Mouse (Mus musculus): ENCODE measurements around the gene 1700030J22Rik. TPM values are rescaled to one million over a fixed set of nuclear protein-coding genes. Genes with fewer than 3 reads are reported as not detected.

The 1700030J22Rik gene
- polyA plus RNA-seq, 1 experiment from 2014 or later = 0.66 TPM

GRCm38 (mm10) chr8:116947589-116947988 lies 31.2 kb downstream of the 1700030J22Rik start:
- no peak for ATAC-seq (ENCODE audit: insufficient number of reproducible peaks, insufficient read depth, low FRiP score, low read depth)
- Histone ChIP-seq H3K4me2 (ENCODE audit: low read length) (peak overlapping the region; percentile 23), H3K9ac (ENCODE audit: low read length) (no peak overlapping the region; the same call in 1 of the 2 replicates), H3K27me3 (ENCODE audit: control insufficient read depth, insufficient read depth, low read length) (no peaks in the 10 kb centered on the region), H3K27ac (replicated peaks in 1 of 2; ENCODE audit: control insufficient read depth in 1 of 2, insufficient read depth in 1 of 2, low read depth in 2 of 2, low read length in 2 of 2) (peak overlapping the region; percentile 28 to 90), H3K4me1 (ENCODE audit: control insufficient read depth in 2 of 2, insufficient read depth in 2 of 2, low read length in 2 of 2) (peaks cover 29 to 59% of the 10 kb centered on the region in 2 experiments), H3K9me3 (ENCODE audit: control insufficient read depth, low read length) (no peaks in the 10 kb centered on the region), H3K4me3 (ENCODE audit: control insufficient read depth in 1 of 2, insufficient read depth in 1 of 2, low read depth in 1 of 2, low read length in 2 of 2) (no peak overlapping the region), H3K36me3 (ENCODE audit: control insufficient read depth, insufficient read depth, low read length) (no peaks in the 10 kb centered on the region)
- 42% methylated on average over 7 of the region's 7 CpGs for whole genome bisulfite sequencing

- peak overlapping the region; percentile 22 to 30; a peak in 3 of 4 replicates for H3K4me3 ChIP-seq (ENCODE audit: control insufficient read depth in 1 of 2, insufficient read depth in 1 of 2, low read depth in 1 of 2, low read length in 2 of 2)
- H3K36me3 ChIP-seq (ENCODE audit: control insufficient read depth, insufficient read depth, low read length) = no peaks in the 10 kb centered on the region
- peak overlapping the region; percentile 82 to 90 for H3K27ac ChIP-seq (replicated peaks in 1 of 2; ENCODE audit: control insufficient read depth in 1 of 2, insufficient read depth in 1 of 2, low read depth in 2 of 2, low read length in 2 of 2)
- H3K27me3 ChIP-seq (ENCODE audit: control insufficient read depth, insufficient read depth, low read length) = no peaks in the 10 kb centered on the region
- peaks cover 29 to 57% of the 10 kb centered on the region in 2 experiments for H3K4me1 ChIP-seq (ENCODE audit: control insufficient read depth in 2 of 2, insufficient read depth in 2 of 2, low read length in 2 of 2)
- no peak for ATAC-seq (ENCODE audit: insufficient number of reproducible peaks, insufficient read depth, low FRiP score, low read depth)
- H3K9me3 ChIP-seq (ENCODE audit: control insufficient read depth, low read length) = no peaks in the 10 kb centered on the region
- H3K4me2 ChIP-seq (ENCODE audit: low read length) = peak overlapping the region; percentile 97
- WGBS = 47% methylated on average over 6 of the region's 6 CpGs
- peak overlapping the region; percentile 61 for H3K9ac ChIP-seq (ENCODE audit: low read length)
Measured at GRCm38 (mm10) chr8:116946851-116947250, 31.9 kb downstream of the 1700030J22Rik start.

- Histone ChIP-seq H3K4me2 (ENCODE audit: low read length) (peak overlapping the region; percentile 97), H3K4me3 (ENCODE audit: control insufficient read depth in 1 of 2, insufficient read depth in 1 of 2, low read depth in 1 of 2, low read length in 2 of 2) (peak overlapping the region; percentile 22 to 30), H3K4me1 (ENCODE audit: control insufficient read depth in 2 of 2, insufficient read depth in 2 of 2, low read length in 2 of 2) (peaks cover 27 to 52% of the 10 kb centered on the region in 2 experiments), H3K9me3 (ENCODE audit: control insufficient read depth, low read length) (no peaks in the 10 kb centered on the region), H3K9ac (ENCODE audit: low read length) (peak overlapping the region; percentile 61), H3K36me3 (ENCODE audit: control insufficient read depth, insufficient read depth, low read length) (no peaks in the 10 kb centered on the region), H3K27ac (replicated peaks in 1 of 2; ENCODE audit: control insufficient read depth in 1 of 2, insufficient read depth in 1 of 2, low read depth in 2 of 2, low read length in 2 of 2) (peak overlapping the region; percentile 82 to 90), H3K27me3 (ENCODE audit: control insufficient read depth, insufficient read depth, low read length) (no peaks in the 10 kb centered on the region)
- WGBS = 17% methylated on average over 21 of the region's 21 CpGs
- ATAC-seq (ENCODE audit: insufficient number of reproducible peaks, insufficient read depth, low FRiP score, low read depth) = 0 out of 2 replicates have a peak, but pooled peaks have one; percentile 16
Measured at GRCm38 (mm10) chr8:116946268-116946838, 32.4 kb downstream of the 1700030J22Rik start.

- peak overlapping the region; percentile 61; the same call in 1 of the 2 replicates for H3K9ac ChIP-seq (ENCODE audit: low read length)
- no peaks in the 10 kb centered on the region for H3K27me3 ChIP-seq (ENCODE audit: control insufficient read depth, insufficient read depth, low read length)
- H3K27ac ChIP-seq (replicated peaks in 1 of 2; ENCODE audit: control insufficient read depth in 1 of 2, insufficient read depth in 1 of 2, low read depth in 2 of 2, low read length in 2 of 2) = peak overlapping the region; percentile 82 to 90
- peaks cover 25 to 48% of the 10 kb centered on the region in 2 experiments for H3K4me1 ChIP-seq (ENCODE audit: control insufficient read depth in 2 of 2, insufficient read depth in 2 of 2, low read length in 2 of 2)
- no peaks in the 10 kb centered on the region for H3K9me3 ChIP-seq (ENCODE audit: control insufficient read depth, low read length)
- peak overlapping the region; percentile 97 for H3K4me2 ChIP-seq (ENCODE audit: low read length)
- ATAC-seq (ENCODE audit: insufficient number of reproducible peaks, insufficient read depth, low FRiP score, low read depth) = no peak
- no peak overlapping the region for H3K4me3 ChIP-seq (ENCODE audit: control insufficient read depth in 1 of 2, insufficient read depth in 1 of 2, low read depth in 1 of 2, low read length in 2 of 2)
- WGBS = 50% methylated on average over 9 of the region's 9 CpGs
- no peaks in the 10 kb centered on the region for H3K36me3 ChIP-seq (ENCODE audit: control insufficient read depth, insufficient read depth, low read length)
Measured at GRCm38 (mm10) chr8:116945169-116945910, 33.4 kb downstream of the 1700030J22Rik start.

GRCm38 (mm10) chr8:116944385-116944696 lies 34.4 kb downstream of the 1700030J22Rik start:
- Histone ChIP-seq H3K9me3 (ENCODE audit: control insufficient read depth, low read length) (no peaks in the 10 kb centered on the region), H3K4me2 (ENCODE audit: low read length) (peak overlapping the region; percentile 97), H3K4me1 (ENCODE audit: control insufficient read depth in 2 of 2, insufficient read depth in 2 of 2, low read length in 2 of 2) (peaks cover 25 to 45% of the 10 kb centered on the region in 2 experiments), H3K27me3 (ENCODE audit: control insufficient read depth, insufficient read depth, low read length) (no peaks in the 10 kb centered on the region), H3K27ac (replicated peaks in 1 of 2; ENCODE audit: control insufficient read depth in 1 of 2, insufficient read depth in 1 of 2, low read depth in 2 of 2, low read length in 2 of 2) (peak overlapping the region in 1 of 2 experiments; percentile 46; a peak in 1 of 4 replicates), H3K9ac (ENCODE audit: low read length) (peak overlapping the region; percentile 93), H3K4me3 (ENCODE audit: control insufficient read depth in 1 of 2, insufficient read depth in 1 of 2, low read depth in 1 of 2, low read length in 2 of 2) (peak overlapping the region; percentile 95 to 98), H3K36me3 (ENCODE audit: control insufficient read depth, insufficient read depth, low read length) (no peaks in the 10 kb centered on the region)
- ATAC-seq (ENCODE audit: insufficient number of reproducible peaks, insufficient read depth, low FRiP score, low read depth) = no peak
- WGBS = 16% methylated on average over 4 of the region's 4 CpGs

- no peaks in the 10 kb centered on the region for H3K9me3 ChIP-seq (ENCODE audit: control insufficient read depth, low read length)
- peak overlapping the region; percentile 93 for H3K9ac ChIP-seq (ENCODE audit: low read length)
- under 1% methylated on average over 61 of the region's 62 CpGs for whole genome bisulfite sequencing
- ATAC-seq (ENCODE audit: insufficient number of reproducible peaks, insufficient read depth, low FRiP score, low read depth) = peak; percentile 48
- peak overlapping the region; percentile 97 for H3K4me2 ChIP-seq (ENCODE audit: low read length)
- 0 out of 2 replicates have a peak, but pooled peaks cover 3% of the 10 kb centered on the region for H3K36me3 ChIP-seq (ENCODE audit: control insufficient read depth, insufficient read depth, low read length)
- H3K4me1 ChIP-seq (ENCODE audit: control insufficient read depth in 2 of 2, insufficient read depth in 2 of 2, low read length in 2 of 2) = peaks cover 25 to 45% of the 10 kb centered on the region in 2 experiments
- H3K27ac ChIP-seq (replicated peaks in 1 of 2; ENCODE audit: control insufficient read depth in 1 of 2, insufficient read depth in 1 of 2, low read depth in 2 of 2, low read length in 2 of 2) = peak overlapping the region in 1 of 2 experiments; percentile 46; a peak in 1 of 4 replicates
- no peaks in the 10 kb centered on the region for H3K27me3 ChIP-seq (ENCODE audit: control insufficient read depth, insufficient read depth, low read length)
- peak overlapping the region; percentile 95 to 98 for H3K4me3 ChIP-seq (ENCODE audit: control insufficient read depth in 1 of 2, insufficient read depth in 1 of 2, low read depth in 1 of 2, low read length in 2 of 2)
Measured at GRCm38 (mm10) chr8:116943555-116944384, 35.0 kb downstream of the 1700030J22Rik start.

- peaks cover 9% of the 10 kb centered on the region; the same call in 1 of the 2 replicates for H3K36me3 ChIP-seq (ENCODE audit: control insufficient read depth, insufficient read depth, low read length)
- peak; percentile 71 for ATAC-seq (ENCODE audit: insufficient number of reproducible peaks, insufficient read depth, low FRiP score, low read depth)
- 0% methylated on average over 46 of the region's 46 CpGs for WGBS
- peak within 1 kb of the TSS; percentile 97 for H3K4me2 ChIP-seq (ENCODE audit: low read length)
- H3K27me3 ChIP-seq (ENCODE audit: control insufficient read depth, insufficient read depth, low read length) = no peaks in the 10 kb centered on the region
- H3K4me3 ChIP-seq (ENCODE audit: control insufficient read depth in 1 of 2, insufficient read depth in 1 of 2, low read depth in 1 of 2, low read length in 2 of 2) = peak within 1 kb of the TSS; percentile 95 to 98
- H3K9me3 ChIP-seq (ENCODE audit: control insufficient read depth, low read length) = no peaks in the 10 kb centered on the region
- peaks cover 25 to 42% of the 10 kb centered on the region in 2 experiments for H3K4me1 ChIP-seq (ENCODE audit: control insufficient read depth in 2 of 2, insufficient read depth in 2 of 2, low read length in 2 of 2)
- peak within 1 kb of the TSS; percentile 93 for H3K9ac ChIP-seq (ENCODE audit: low read length)
- peak within 1 kb of the TSS in 1 of 2 experiments; percentile 46; a peak in 1 of 4 replicates for H3K27ac ChIP-seq (replicated peaks in 1 of 2; ENCODE audit: control insufficient read depth in 1 of 2, insufficient read depth in 1 of 2, low read depth in 2 of 2, low read length in 2 of 2)
Measured at GRCm38 (mm10) chr8:116943161-116943554, 35.6 kb downstream of the 1700030J22Rik start, which contains the start of gene Atmin. Gene Atmin, plus strand, starts transcription at chr8:116943393.
